Mouse (Mus musculus) left cerebral cortex, postnatal 36 days (tissue): Measurements from ENCODE around the gene Fermt2. TPM values are rescaled to one million over a fixed set of nuclear protein-coding genes. Genes with fewer than 3 reads are reported as not detected.

ENCODE experiments used
- total RNA-seq, 2 experiments: library from RNA; stranded (reverse); gene quantifications; 2 replicates each; pipeline ENCODE4 v1.2.3; 2021

Gene Fermt2
- total RNA-seq, 2 experiments from 2014 or later, result 91.8 to 91.9 TPM

Other genes starting within 250 kb of the Fermt2 start
- gene Ero1l, start 211.3 kb downstream of the Fermt2 start, total RNA-seq, result 10 to 100 TPM; 39.9 to 41.3 TPM
- 100 to 1,000 TPM in 1 of 2 experiments, 10 to 100 TPM in 1; 83.4 to 116 TPM for gene Psmc6, start 200.3 kb downstream of the Fermt2 start, total RNA-seq
- gene Styx, start 179.0 kb downstream of the Fermt2 start, total RNA-seq, result 10 to 100 TPM; 18.5 to 21.0 TPM
- 10 to 100 TPM; 14.3 to 14.6 TPM for gene Gnpnat1, start 125.2 kb downstream of the Fermt2 start, total RNA-seq
- 10 to 100 TPM; 70.1 to 92.5 TPM for gene Ddhd1, start 128.0 kb upstream of the Fermt2 start, total RNA-seq